Mouse (Mus musculus) frontal cortex, postnatal 25 days (tissue): ENCODE results near the gene Boc.

Experiments used
- DNase-seq, 2 experiments: peaks; one replicate each; pipeline ENCODE4 v3.0.0; 2022; ENCODE audit warnings: low spot score in 2 of 2

Gene Boc

DNA sequence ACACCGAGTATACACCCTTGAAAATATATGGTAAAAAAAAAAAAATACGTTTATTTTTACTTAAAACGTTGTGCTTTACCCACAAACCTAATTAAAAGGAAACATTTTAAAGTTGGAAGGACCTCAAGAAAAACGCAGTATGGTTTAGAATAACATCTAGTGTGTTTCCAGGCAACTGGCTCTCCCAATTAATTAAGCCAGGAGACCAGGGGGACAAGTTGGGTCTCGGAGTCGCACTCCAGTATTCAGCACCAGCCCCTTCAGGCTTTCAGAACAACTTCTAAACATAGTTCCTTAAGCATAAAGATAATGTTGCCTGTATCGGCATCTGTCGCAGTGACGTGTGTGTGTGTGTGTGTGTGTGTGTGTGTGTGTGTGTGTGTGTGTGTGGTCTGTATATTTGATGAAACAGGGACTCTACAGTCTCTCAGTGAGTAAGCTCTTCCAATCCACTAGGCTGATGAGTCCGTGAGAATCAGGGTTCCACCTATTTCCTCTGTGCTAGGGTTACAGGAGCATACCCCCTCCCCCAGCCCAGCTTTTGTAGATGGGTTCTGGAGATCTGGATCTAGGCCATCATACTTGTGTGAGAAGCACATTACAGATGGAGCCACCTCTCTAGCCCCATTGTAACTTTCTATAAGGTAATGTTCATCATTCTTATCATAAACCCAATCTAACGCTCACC lies 31.3 kb downstream of the Boc start:
- no peak for DNase-seq

DNA sequence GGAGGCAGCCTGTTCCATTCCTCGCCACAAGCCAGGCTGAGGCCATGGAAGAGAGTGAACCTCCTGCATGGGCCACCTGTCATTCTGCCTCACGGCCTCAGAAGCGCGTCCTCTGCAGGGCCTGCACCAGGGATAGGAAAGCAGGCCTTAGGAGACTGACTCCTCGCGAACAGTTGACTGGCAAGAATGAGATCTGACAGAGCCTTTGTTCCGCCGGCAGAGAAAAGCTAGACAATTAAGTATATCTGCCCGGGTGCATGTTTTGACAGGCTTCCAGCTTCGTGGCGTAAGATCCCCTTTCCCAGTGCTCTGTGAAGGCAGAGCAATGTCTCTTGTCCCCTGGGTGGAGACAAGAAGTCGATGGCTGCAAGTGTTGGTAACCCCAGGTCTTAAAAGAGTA lies 32.0 kb downstream of the Boc start:
- no peak for DNase-seq

DNA sequence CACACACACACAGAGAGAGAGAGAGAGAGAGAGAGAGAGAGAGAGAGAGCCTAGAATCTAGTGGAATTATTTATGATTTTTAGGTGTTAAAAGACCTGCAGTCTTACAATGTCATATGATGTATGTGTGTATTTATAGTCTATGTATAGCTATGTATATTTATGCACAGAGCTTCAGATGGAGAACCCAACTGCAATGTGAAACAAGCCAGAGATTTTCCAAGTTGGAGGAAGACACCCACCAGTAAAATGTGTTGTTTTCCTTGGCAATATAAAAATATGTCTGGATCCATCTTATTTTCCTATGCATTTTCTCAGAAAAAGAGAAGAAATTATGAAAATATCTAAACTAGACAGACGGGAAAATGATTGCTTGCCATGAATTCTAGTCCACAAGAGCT lies 32.7 kb downstream of the Boc start:
- no peak for DNase-seq

DNA sequence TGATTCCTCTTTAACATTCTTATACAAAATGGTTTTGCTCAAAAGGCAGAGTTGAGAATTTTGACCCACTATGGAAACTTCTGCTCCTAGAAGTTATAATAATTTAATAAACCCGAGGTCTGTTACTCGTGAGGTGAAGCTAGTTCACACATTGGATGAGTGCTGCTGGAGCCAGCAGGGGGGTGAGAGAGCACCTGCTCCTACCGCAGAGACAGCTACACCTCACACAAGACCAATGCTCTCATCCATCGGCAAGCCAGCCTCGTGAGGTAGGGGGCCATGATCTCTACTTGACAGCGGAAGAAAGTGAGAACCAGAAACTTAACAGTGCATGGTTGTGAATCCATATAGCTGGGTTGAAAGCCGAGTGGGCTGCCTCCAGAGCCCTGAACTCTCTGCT lies 35.1 kb downstream of the Boc start:
- no peak for DNase-seq

DNA sequence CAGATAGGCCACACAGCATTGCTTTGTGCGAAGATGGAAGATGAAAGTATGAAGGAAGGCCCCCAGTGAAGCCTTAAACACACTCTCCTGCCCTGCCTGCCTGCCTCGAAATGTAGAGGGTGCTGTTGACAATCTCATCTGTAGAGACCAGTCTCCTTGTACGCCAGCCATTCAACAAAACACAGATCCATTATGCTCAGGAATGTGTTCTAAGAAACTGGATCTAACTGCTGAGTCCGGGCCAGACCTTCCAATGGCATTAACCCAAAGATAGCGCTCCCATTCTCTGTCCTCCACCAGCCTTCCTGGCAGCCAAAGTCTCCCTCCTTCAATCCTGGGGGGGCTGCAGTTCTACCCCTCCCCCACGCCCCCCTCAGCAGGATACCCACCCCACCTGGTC lies 42.2 kb downstream of the Boc start:
- DNase-seq: no peak

DNA sequence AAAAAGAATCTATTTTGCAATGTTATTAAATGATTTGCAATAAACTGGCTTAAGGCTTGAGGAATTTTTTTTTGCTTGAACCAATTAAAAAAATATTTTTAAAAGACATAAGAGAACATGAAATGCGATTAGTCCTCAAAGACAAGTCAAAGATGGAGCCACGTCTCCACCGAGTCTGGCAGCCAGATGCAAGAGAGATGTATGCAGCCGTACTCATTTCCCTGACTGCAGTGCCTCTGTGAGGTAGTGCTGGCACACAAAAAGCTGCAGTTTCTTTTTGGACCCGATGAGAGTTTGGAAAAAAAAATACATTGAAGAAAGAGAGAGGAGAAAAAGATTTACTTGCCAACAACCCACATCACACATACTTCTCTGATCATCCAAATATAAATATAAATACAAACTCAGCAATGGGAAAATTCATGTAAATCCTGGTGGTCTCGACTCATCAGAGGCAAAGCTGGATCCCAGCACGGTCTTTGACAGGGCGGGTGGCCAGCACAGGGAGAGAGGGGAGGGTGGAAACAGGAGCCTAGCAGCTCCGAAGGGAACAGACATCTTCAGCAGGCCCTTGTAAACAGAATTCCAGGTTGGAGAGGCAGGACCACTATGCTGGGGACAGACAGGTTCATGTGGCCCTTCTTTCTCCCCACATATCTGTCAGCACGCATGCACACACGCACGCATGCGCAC lies 48.0 kb downstream of the Boc start:
- DNase-seq: no peak

DNA sequence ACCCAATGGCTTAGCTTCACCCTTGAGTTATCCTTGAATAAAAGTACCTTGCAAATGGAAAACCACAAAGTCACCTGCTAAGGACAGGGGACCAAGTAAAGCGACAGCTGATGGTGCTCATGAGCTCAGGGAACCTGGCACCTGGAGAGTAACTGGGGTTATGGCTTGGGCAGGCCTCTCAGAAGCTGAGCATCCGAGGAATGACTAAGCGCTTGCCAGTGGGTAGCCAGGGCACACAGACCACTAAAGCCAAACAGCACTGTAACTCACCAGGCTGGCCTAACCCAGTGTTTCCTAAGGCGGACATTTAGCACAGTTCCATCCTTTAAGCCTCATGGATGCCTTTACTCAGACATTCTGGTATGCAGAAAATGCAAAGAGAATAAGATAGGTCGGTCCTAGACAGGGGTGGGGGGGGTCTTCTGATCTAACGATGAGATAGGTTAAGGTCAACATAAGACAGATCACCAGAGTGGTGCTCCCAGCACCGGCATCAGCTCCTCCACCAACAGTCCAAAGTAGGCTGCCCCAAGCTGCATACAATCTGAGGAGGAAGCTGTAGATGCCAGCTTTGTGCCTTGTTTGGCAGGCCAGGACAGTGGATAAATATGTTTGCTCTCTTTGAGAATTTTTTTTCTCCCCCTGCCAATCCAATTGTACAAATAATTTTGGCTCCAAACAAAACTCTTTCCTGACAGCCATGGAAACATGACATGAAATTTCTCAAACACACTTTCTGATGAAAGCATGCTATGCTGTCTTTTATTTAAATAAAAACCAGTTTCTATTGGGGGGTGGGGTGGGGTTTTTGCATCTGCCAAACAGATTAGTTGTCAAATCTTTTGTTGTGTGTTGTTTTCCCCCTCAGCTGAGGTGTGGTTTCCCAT lies 49.0 kb downstream of the Boc start:
- no peak for DNase-seq

DNA sequence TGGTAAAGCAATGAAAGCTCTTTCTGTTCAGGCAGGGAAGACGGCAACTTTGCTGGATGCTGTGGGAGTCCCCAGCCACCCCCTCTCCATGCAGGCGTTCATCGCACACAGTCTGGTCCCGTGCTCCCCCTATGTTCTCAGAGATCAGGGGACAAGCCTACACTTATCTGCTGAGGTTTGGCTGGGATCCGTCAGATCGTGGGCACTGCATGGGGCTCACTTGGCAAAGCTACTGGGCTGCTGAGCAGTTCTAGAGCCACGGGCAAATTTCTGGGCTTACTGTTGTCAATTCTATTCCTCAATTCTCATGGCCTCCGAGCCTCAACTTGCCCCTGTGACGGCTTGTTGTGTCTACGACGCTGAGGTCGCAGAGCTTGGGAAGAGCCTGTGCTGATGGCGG lies 49.9 kb downstream of the Boc start:
- DNase-seq: no peak

DNA sequence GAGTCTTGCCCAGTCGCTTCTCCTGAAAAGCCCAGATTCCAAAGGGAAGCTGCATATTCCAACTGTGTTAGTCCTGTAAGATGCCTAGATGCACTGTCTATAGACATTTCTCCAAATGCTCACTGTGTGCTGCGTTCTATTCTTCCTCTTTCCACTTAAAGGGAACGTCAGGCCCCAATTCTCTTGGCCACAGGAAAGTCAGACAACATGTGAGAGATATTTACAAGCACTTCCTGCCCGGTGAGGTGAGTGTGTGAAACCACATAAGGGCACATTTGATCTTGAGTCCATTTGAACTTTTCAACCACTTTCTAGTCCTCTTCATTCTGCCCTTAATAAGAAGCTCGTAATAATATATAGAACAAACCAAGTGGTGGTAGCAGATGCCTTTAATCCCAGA lies 50.7 kb downstream of the Boc start:
- DNase-seq: no peak

DNA sequence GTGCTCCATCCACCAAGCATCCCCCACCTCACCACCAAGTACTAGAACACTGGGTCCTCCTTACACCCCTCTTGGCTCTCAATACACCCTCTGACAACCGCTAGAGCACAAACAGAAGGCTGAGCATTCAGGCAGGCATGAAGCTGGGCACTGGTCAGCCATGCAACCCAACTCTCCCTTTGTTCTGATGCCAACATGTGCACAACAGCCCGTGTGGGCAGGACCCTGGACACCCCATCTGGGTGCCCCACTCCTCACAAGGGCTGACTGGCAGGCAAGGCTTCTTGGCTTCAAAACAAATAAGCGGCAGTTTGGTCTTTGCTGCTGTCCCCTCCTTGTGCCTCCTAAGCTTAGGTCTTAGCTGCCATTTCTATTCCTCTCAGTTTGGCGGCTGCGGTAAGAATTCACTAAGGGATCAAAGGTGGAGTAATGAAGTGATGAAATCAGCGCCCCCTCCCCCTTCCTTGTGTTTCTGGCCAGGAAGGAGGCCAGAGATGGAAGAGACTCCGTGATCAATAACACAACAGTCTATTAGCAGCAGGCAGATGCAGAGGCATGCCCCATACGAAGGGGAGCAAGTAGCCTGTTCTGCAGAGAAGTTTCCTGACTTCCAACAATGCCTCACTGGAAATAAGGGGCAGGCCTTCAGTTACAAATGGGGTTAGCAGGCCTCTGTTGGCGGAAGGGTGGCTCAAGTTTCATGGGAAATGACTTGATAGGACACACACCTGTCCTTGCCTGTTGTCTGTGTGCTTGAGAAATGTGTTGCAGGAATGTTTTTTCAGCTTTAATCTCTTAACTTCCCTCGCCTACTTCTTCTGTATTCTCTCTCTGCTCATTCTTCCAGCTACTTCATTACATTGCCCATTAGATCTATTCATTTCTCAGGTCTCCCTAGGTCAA lies 51.4 kb downstream of the Boc start:
- no peak for DNase-seq

DNA sequence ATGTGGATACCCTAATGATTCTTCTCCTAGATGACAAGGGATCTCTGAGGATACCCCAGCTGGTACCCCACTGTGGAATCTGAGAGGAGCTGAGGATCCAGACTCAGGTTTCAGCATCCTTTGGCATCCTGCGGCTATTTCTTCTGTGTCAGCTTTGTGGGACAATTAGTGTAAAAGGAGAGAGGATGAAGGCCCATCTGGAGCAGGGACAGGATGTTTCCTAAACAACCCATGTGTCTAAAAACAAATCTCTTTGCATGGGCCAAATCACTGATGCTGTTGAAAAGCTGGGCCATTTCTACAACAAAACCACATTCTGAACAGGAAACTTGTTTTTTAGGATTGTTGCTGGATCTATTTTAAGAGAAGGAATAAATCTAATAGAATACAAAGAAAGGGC lies 53.5 kb downstream of the Boc start:
- no peak for DNase-seq

DNA sequence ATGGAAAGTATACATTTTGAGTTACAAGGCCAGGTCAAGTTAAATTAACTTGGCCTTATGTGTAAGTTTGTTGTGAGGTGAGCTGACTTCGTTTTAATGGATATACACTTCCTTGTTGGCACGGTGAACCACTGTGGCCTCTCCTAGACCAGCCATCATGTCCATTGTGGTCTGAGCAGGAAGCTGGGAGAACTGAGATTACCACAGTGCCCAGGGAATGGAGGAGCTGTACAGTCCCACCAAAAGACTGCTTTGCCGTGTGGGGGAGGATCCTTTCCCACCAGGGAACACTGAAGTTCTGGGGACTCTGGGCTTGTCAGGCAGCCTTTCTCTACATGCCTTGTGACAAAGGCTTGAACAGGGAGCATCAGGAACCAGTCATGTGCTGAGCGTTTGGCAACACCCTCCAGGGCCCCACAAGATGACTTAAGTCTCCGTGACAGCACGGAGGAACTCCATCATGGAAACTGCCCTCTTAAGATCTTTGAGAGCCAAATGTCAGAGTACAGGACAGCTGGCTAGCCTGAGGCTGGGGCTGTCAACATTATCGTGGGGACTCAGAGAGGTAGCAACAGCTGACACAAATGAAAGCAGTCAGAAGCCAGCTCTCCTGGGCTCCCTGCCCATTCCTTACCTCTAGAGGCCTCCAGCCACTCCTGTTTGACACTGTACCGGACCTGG lies 55.7 kb downstream of the Boc start:
- no peak for DNase-seq

DNA sequence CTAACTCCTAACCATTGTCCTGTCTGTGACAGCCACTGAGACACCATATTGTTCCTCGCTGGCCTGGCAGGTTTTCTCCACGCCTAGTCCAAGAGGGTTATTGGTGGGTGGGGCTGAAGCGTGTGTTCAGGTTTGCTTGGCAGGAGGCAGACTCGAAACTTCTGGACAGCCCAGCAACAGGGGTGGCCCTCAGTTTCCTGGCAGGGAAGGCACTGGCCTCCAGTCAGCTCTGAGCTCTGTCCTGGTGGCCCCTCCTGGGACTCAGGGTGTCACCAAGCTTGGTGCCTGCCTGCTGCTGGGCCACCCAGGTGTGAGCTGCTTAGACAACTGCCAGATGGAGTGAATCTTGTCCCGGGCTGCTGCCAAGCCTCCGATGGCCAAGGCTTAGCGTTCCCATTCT lies 56.4 kb downstream of the Boc start:
- DNase-seq: no peak

DNA sequence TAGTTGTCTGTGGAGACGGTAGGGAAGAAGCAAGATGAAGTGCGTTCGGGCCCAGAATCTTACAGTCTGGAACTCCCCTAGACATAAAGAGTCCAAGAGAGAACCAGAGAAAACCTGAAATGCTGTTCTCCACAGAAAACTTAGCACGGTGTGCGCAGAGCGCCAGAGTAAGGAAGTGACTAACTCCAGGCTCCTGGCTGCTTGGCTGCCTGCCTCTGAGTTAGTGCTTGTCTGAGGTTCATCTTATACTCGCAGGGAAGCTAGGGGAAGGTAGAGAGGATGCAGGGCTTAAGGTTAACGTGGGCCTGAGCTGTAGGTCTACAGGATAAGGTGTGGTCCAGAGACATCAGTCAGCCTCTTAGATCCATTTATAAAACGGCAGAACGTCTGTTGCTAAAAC lies 56.9 kb downstream of the Boc start:
- DNase-seq: no peak

DNA sequence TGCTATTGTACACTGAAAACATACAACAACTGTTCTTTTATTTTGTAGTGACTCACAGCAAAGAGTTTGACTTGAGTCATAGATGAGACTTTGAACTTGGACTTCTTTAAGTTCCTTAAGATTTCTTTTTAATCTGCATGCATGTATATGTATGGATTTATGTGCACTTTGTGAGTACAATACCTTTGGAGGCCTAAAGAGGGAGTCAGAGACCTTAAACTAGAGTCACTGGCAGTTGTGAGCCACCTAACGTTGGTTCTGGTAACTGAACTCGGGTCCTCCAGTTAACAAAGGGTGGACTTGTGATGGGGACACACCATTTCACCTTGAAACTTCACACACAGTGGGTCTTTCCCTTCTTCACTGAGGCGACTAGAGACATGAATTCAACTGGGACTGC lies 60.2 kb downstream of the Boc start:
- no peak for DNase-seq

DNA sequence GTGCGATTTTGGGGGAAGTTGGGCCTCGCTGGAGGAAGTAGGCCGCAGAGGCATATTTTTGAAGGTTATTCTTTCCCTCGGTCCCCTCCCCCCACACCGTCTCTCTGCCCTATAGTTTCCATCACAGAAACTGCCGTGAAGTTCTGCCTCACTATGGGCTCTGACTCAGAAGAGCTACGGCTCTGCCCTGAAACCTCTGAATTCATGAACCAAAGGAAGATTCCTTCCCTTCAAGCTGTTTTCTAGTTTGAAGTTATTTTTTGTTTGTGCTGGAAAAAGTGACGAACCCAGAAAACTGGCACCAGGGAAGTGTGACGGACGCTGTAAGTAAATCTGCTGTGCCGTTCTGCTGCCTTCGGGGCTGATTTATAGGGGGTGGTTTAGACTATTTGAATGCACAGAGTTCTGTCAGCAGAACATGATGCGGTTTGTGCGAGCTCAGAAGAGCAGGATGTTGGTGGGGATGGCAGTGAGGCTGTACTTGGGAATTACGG lies 61.7 kb downstream of the Boc start:
- no peak for DNase-seq

DNA sequence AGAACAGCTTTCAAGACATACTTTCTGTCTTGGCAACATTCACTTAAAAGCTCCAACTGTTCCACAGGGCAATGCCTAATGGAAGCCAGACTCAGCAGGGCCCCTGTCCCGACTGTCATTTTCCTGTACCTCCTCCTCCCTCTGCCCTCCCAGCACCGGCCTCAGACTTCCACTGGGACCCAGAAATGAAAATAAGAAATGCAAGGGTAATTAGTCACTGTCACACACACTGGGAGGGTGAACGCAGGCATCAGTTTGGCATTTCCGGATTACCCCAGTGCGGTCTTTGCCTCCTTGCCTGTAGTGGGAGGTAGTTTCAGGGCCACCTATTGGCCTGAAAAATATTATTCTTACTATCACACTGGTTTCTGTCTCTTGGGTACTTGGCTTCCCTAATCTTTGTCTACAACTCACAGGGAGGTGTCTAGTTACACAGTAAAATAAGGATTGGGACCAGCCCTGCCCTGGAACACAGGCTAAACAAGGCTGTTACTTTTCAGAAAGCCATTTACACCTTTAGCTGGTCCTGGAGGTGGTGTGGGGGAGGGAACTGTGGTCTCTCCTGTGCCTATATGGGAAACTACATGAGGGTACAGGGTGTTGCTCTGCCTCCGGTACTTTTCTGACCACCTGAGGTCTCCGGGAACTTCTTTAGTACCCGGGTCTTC lies 64.1 kb downstream of the Boc start:
- DNase-seq: no peak

DNA sequence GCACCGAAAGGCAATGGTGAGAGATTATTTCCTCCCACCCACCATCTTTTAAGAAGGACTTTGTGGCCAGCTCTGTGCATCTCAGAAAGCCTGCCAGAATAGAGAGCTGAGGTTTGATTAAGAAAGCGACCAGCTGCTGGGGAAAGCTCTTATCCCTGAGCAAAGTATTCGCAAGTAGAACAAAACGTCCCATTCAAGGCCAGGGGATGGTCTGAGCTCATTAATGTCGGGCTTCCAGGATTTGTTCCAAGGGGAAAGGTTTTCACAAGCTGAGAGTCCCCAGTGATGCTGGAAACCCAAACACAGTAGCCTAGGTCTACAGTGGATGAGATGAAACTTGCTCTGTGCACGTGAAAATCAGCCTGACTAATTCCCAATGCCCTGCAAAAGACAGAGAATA lies 64.8 kb downstream of the Boc start:
- DNase-seq: no peak

DNA sequence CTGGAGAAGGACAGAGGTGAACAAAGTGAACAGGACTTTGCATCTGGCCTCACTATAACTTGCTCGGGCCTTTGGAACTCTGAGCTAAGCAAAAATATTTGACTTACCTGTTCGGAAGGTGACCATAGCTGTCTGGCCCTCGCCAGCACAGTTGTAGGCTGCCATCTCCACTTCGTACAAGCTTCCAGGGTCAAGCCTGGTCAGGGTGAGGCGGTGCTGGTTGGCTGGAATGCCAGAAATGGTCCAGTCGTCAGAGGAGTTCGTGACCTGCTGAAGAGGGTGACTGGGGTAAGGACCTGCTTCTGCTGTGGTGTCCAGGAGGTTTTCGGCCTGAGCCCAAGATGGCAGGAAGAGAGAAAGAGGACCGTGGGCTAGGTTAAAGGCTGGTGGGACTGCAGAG lies 66.0 kb downstream of the Boc start:
- no peak for DNase-seq

DNA sequence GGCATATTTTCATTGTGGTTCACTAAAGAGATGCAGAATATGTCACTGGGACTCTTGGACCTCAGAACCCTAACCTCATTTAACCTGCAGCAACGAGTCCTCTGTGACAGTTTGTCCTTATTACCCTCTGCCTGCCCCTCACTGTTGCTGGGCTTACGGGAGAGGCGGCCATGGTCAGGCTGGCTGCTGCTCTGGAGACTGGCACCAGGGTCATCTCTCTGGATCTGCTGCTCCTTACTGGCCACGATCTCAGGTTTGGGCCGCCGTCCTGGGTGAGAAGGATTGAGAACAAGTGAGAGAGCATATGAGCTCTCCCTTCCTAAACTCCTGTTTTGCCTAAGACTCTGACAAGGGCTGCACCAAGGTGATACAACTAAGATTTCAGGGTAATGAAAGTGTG lies 66.5 kb downstream of the Boc start:
- no peak for DNase-seq

DNA sequence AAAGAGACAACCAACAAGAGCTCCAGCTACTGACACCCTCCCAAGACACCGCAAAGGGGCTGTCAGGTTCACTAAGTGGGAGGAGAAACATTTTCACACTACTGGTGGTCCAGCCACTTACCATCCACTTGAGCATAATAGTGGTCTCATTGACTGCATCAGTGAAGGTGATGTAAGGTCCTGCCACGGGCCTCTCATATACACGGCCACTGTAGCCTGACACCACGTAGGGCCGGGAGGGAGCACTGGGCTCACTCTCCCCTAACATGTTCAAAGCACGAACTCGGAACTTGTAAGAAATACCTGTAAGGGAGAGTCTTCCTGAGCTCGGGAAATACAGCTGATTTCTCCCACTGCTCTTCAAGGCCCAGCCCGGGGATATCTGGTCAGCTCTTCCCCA lies 67.6 kb downstream of the Boc start:
- DNase-seq: no peak
